Mouse (Mus musculus) kidney, embryonic 14.5 days (tissue): ENCODE results near the gene Anks1b. TPM values are rescaled to one million over a fixed set of nuclear protein-coding genes. Genes with fewer than 3 reads are reported as not detected.

Source experiments
- ATAC-seq: fragments of 200-750 bp; cut with Nextera tagmentation; 2 replicates; pipeline ENCODE4 v1.8.0; 2017; ENCODE audit warnings: moderate number of reproducible peaks, mild to moderate bottlenecking, moderate TSS enrichment, moderate library complexity; ENCODE audit not compliant: low FRiP score, low TSS enrichment
- H3K27ac ChIP-seq: fragments of 300-500 bp; sonication (generic); 2 replicates; pipeline ENCODE4 v1.5.1; 2014; ENCODE audit warnings: low read depth, mild to moderate bottlenecking, low read length, moderate library complexity, mixed read lengths
- H3K27me3 ChIP-seq: fragments of 300-500 bp; sonication (generic); 2 replicates; pipeline ENCODE4 v1.6.1; 2014; ENCODE audit warnings: mild to moderate bottlenecking, low read length; ENCODE audit not compliant: control insufficient read depth, insufficient read depth
- H3K36me3 ChIP-seq: fragments of 300-500 bp; sonication (generic); 2 replicates; pipeline ENCODE4 v1.6.1; 2014; ENCODE audit warnings: low read length, mixed read lengths; ENCODE audit not compliant: control insufficient read depth, insufficient read depth
- H3K4me1 ChIP-seq: fragments of 300-500 bp; sonication (generic); 2 replicates; pipeline ENCODE4 v1.6.1; 2014; ENCODE audit warnings: low read length, mixed read lengths; ENCODE audit not compliant: control insufficient read depth, insufficient read depth
- H3K4me2 ChIP-seq: fragments of 300-500 bp; sonication (generic); replicated peaks from 2 replicates; pipeline ENCODE4 v1.6.1; 2014; ENCODE audit warnings: low read depth, mild to moderate bottlenecking, low read length
- H3K4me3 ChIP-seq: fragments of 300-500 bp; sonication (generic); 2 replicates; pipeline ENCODE4 v1.5.1; 2014; ENCODE audit warnings: mild to moderate bottlenecking, low read length
- H3K9ac ChIP-seq: fragments of 300-500 bp; sonication (generic); 2 replicates; pipeline ENCODE4 v1.6.1; 2014; ENCODE audit warnings: low read depth, mild to moderate bottlenecking, low read length, moderate library complexity
- H3K9me3 ChIP-seq: fragments of 300-500 bp; sonication (generic); 2 replicates; pipeline ENCODE4 v1.6.1; 2016; ENCODE audit warnings: low read length; ENCODE audit not compliant: control insufficient read depth
- WGBS: fragments of 180-500 bp; shearing (Covaris S2); extraction: QIAGEN DNeasy Blood & Tissue Kit; methylation state at CpG from one replicate; pipeline ENCODE4 v1.1.7; 2014; 5-methylcytosine and 5-hydroxymethylcytosine counted together
- polyA plus RNA-seq: library from polyadenylated mRNA; unstranded; fragments of >200 nt; fragmentation: Nextera tagmentation; extraction: Ambion mirVana; gene quantifications from 2 replicates; pipeline ENCODE4 v1.2.1, GENCODE M21; 2014

The Anks1b gene
- polyA plus RNA-seq, 1 experiment from 2014 or later, result 4.4 TPM

DNA sequence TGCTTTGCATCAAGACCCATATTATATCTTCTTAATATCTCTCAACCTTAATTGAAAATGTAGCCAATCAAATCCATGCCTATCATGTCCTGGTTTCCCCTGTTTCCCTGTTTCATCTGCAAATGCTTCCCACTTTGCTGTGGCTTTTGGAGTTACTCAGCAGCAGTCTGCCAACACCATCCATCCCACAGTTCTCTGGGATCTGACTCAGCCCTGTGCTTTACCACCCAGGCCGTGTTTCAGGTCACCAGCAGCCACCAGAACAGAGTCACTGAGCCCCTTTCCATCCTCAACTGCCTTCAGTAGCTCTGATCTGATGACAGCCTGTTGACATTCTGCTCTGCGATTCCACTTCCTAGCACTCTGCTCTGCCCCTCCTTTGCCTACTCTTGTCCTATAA, 776.4 kb downstream of the Anks1b start:
- H3K9me3 ChIP-seq, result no peaks in the 10 kb centered on the region
- no peak overlapping the region for H3K4me2 ChIP-seq
- no peaks in the 10 kb centered on the region for H3K36me3 ChIP-seq
- H3K4me3 ChIP-seq, result no peak overlapping the region
- WGBS, result 71% methylated on average over 2 of the region's 2 CpGs
- H3K27ac ChIP-seq, result no peak overlapping the region
- no peak for ATAC-seq
- no peaks in the 10 kb centered on the region for H3K4me1 ChIP-seq
- no peak overlapping the region for H3K9ac ChIP-seq
- no peaks in the 10 kb centered on the region for H3K27me3 ChIP-seq

GRCm38 (mm10) chr10:90657416-90658120, 784.3 kb downstream of the Anks1b start:
- H3K9me3 ChIP-seq, result no peaks in the 10 kb centered on the region
- no peak overlapping the region for H3K4me3 ChIP-seq
- H3K36me3 ChIP-seq, result no peaks in the 10 kb centered on the region
- no peak overlapping the region for H3K4me2 ChIP-seq
- no peaks in the 10 kb centered on the region for H3K27me3 ChIP-seq
- 68% methylated on average over 7 of the region's 7 CpGs for WGBS
- H3K27ac ChIP-seq, result no peak overlapping the region
- no peak overlapping the region for H3K9ac ChIP-seq
- no peak for ATAC-seq
- H3K4me1 ChIP-seq, result no peaks in the 10 kb centered on the region

DNA sequence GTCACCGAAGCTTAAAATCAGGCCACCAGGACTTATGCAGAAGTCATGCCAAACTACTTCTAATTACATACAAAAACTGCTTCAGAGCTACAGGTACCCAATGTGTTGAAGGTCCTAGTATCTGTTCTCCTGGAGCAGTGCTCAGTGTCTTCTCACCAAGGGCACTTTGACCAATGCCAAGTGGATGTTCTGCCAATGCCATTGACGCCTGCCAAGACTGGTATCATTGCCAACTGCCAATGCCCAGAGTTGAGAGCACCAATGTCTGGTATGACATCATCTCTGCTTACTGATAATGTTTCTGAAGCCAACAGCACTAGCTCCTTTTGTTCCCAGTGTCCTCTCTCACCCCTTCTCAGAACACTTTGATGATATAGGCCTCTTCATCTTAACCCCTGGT, 793.4 kb downstream of the Anks1b start:
- Histone ChIP-seq H3K4me3 (no peak overlapping the region), H3K4me1 (no peaks in the 10 kb centered on the region), H3K9me3 (no peaks in the 10 kb centered on the region), H3K36me3 (no peaks in the 10 kb centered on the region), H3K27ac (no peak overlapping the region), H3K9ac (no peak overlapping the region), H3K4me2 (no peak overlapping the region), H3K27me3 (no peaks in the 10 kb centered on the region)
- WGBS, result 89% methylated on average over 2 of the region's 2 CpGs
- no peak for ATAC-seq

DNA sequence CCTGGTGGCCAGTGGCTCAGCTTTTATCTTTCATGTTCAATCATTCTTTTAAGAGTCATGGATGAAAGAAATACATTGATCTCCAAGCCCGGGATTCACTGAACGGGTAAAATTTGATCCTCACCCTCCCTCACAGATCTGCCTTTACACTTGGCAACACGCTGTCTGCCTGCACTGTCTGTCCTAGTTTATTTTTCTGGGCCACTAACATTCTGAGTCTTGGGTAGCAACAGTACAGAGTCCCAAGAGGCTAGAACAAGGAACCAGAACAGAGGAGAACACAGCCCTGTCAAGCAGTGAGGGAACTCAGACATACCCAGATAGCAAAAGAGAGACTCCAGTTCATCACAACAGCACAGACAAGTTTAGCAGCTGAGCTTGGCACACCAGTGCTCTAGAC, 797.0 kb downstream of the Anks1b start:
- Histone ChIP-seq H3K4me3 (no peak overlapping the region), H3K36me3 (no peaks in the 10 kb centered on the region), H3K4me1 (no peaks in the 10 kb centered on the region), H3K9me3 (no peaks in the 10 kb centered on the region), H3K9ac (no peak overlapping the region), H3K4me2 (no peak overlapping the region), H3K27me3 (no peaks in the 10 kb centered on the region), H3K27ac (no peak overlapping the region)
- 72% methylated on average over 3 of the region's 3 CpGs for WGBS
- no peak for ATAC-seq

- Histone ChIP-seq H3K27me3 (no peaks in the 10 kb centered on the region), H3K4me2 (no peak overlapping the region), H3K27ac (no peak overlapping the region), H3K4me1 (no peaks in the 10 kb centered on the region), H3K9me3 (no peaks in the 10 kb centered on the region), H3K9ac (no peak overlapping the region), H3K4me3 (no peak overlapping the region), H3K36me3 (no peaks in the 10 kb centered on the region)
- 91% methylated on average over 3 of the region's 3 CpGs for WGBS
- ATAC-seq, result no peak
Measured at GRCm38 (mm10) chr10:90672135-90672534, 798.8 kb downstream of the Anks1b start.

- Histone ChIP-seq H3K9ac (no peak overlapping the region), H3K4me1 (no peaks in the 10 kb centered on the region), H3K9me3 (no peaks in the 10 kb centered on the region), H3K27ac (no peak overlapping the region), H3K27me3 (no peaks in the 10 kb centered on the region), H3K4me3 (no peak overlapping the region), H3K36me3 (no peaks in the 10 kb centered on the region), H3K4me2 (no peak overlapping the region)
- no peak for ATAC-seq
- 81% methylated on average over 10 of the region's 10 CpGs for WGBS
Measured at GRCm38 (mm10) chr10:90674362-90674761, 801.1 kb downstream of the Anks1b start.

- WGBS, result 92% methylated on average over 3 of the region's 3 CpGs
- ATAC-seq, result no peak
- H3K9me3 ChIP-seq, result no peaks in the 10 kb centered on the region
Measured at GRCm38 (mm10) chr10:90677421-90677820, 804.1 kb downstream of the Anks1b start.

DNA sequence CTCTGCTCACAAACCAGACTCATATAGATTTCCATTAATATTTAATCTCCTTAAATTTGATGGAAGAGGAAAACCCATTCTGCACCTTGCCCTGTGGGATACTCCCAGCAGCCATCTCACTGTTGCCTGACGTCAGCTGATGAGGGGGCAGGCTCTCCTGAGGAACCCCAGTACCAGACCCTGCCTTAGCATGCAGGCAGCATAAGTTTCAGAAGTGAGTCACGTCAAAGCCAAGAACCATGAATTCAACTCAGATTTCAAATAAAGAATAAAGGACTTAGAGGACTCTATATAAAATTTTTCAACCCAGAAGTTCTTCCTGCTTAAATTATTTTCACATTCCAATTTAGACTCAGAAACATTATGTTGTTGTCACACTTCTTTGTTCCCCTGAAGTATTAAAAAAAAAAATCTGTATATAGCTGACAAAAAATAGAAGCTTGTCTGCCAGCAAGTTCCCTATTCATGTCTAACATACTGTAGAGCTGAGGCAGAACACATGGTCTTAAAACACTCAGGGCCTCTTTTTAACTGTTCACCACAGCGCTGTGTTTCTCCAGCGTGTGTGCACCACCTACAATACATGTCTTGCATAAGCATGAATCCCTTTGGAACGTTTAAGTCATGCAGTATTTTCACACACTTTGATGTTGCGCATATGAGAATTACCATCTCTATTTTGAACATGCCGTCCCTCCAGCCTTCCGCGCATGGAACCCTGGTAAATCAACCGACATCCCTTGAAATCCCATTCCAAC, 806.6 kb downstream of the Anks1b start:
- ATAC-seq, result no peak
- no peak overlapping the region for H3K4me2 ChIP-seq
- H3K36me3 ChIP-seq, result no peaks in the 10 kb centered on the region
- 92% methylated on average over 10 of the region's 10 CpGs for WGBS
- H3K27ac ChIP-seq, result no peak overlapping the region
- no peak overlapping the region for H3K9ac ChIP-seq
- H3K9me3 ChIP-seq, result no peaks in the 10 kb centered on the region
- H3K4me3 ChIP-seq, result no peak overlapping the region
- H3K27me3 ChIP-seq, result no peaks in the 10 kb centered on the region
- no peaks in the 10 kb centered on the region for H3K4me1 ChIP-seq

More at GRCm38 (mm10) chr10:90677421-90677820, 804.1 kb downstream of the Anks1b start:
- no peak overlapping the region for H3K4me3 ChIP-seq
- no peaks in the 10 kb centered on the region for H3K4me1 ChIP-seq
- H3K4me2 ChIP-seq, result no peak overlapping the region
- no peaks in the 10 kb centered on the region for H3K36me3 ChIP-seq
- H3K9ac ChIP-seq, result no peak overlapping the region
- H3K27me3 ChIP-seq, result no peaks in the 10 kb centered on the region
- no peak overlapping the region for H3K27ac ChIP-seq

DNA sequence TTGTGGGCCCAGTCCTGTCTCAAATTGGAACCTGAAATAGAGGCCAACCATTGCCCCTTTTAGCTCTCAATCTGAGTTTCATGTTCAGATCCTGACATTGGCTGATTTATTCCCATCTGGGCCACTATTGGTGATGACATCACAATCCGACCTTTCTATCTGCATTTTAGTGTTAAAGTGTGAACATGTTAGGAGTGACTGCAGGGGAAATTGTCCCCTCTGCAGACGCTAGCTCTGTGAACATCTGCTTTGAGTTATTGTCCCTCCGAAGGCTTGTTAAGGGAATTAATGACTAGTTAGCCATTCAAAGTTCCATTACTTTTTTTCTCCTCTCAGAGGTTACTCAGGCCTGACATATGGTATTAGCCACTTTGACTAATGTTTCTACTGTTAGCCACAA, 810.5 kb downstream of the Anks1b start:
- no peaks in the 10 kb centered on the region for H3K27me3 ChIP-seq
- no peaks in the 10 kb centered on the region for H3K36me3 ChIP-seq
- no peak overlapping the region for H3K4me2 ChIP-seq
- H3K9me3 ChIP-seq, result no peaks in the 10 kb centered on the region
- WGBS, result 28% methylated on average over 3 of the region's 3 CpGs
- no peak for ATAC-seq
- no peaks in the 10 kb centered on the region for H3K4me1 ChIP-seq
- H3K9ac ChIP-seq, result no peak overlapping the region
- H3K27ac ChIP-seq, result no peak overlapping the region
- H3K4me3 ChIP-seq, result no peak overlapping the region
